Mouse (Mus musculus) stomach, embryonic 14.5 days (tissue): ENCODE measurements around the gene Scfd2. TPM values are rescaled to one million over a fixed set of nuclear protein-coding genes. Genes with fewer than 3 reads are reported as not detected.

Experiments used
- ATAC-seq: fragments of 200-750 bp; cut with Nextera tagmentation; 2 replicates; pipeline ENCODE4 v1.8.0; 2017; ENCODE audit warnings: low read depth, moderate TSS enrichment; ENCODE audit not compliant: insufficient number of reproducible peaks, insufficient read depth, low FRiP score
- H3K27ac ChIP-seq: fragments of 300-500 bp; sonication (generic); 2 replicates; pipeline ENCODE4 v1.5.1; 2014; ENCODE audit warnings: mild to moderate bottlenecking, low read length, moderate library complexity, mixed read lengths
- H3K27me3 ChIP-seq: fragments of 300-500 bp; sonication (generic); 2 replicates; pipeline ENCODE4 v1.6.1; 2014; ENCODE audit warnings: low read length, control low read depth, mixed read lengths; ENCODE audit not compliant: control insufficient read depth, insufficient read depth
- H3K36me3 ChIP-seq: fragments of 300-500 bp; sonication (generic); 2 replicates; pipeline ENCODE4 v1.6.1; 2014; ENCODE audit warnings: mild to moderate bottlenecking, control low read depth, low read length, moderate library complexity, mixed read lengths; ENCODE audit not compliant: control insufficient read depth, insufficient read depth
- H3K4me1 ChIP-seq: fragments of 300-500 bp; sonication (generic); 2 replicates; pipeline ENCODE4 v1.6.1; 2014; ENCODE audit warnings: low read length, control low read depth, mixed read lengths; ENCODE audit not compliant: control insufficient read depth, insufficient read depth
- H3K4me2 ChIP-seq: fragments of 300-500 bp; sonication (generic); replicated peaks from 2 replicates; pipeline ENCODE4 v1.6.1; 2014; ENCODE audit warnings: low read depth, low read length, control low read depth
- H3K4me3 ChIP-seq: fragments of 300-500 bp; sonication (generic); 2 replicates; pipeline ENCODE4 v1.5.1; 2014; ENCODE audit warnings: low read depth, low read length, control low read depth
- H3K9ac ChIP-seq: fragments of 300-500 bp; sonication (generic); replicated peaks from 2 replicates; pipeline ENCODE4 v1.6.1; 2014; ENCODE audit warnings: low read depth, mild to moderate bottlenecking, control low read depth, low read length, moderate library complexity, mixed read lengths
- H3K9me3 ChIP-seq: fragments of 300-500 bp; sonication (generic); 2 replicates; pipeline ENCODE4 v1.6.1; 2016; ENCODE audit warnings: low read depth, low read length, control low read depth; ENCODE audit not compliant: control insufficient read depth
- WGBS: fragments of 180-500 bp; shearing (Covaris S2); extraction: QIAGEN DNeasy Blood & Tissue Kit; methylation state at CpG from one replicate; pipeline ENCODE4 v1.1.7; 2014; 5-methylcytosine and 5-hydroxymethylcytosine counted together
- polyA plus RNA-seq: library from polyadenylated mRNA; unstranded; fragments of >200 nt; fragmentation: Nextera tagmentation; extraction: Ambion mirVana; gene quantifications from 2 replicates; pipeline ENCODE4 v1.2.1, GENCODE M21; 2014

Scfd2 gene
- polyA plus RNA-seq, 1 experiment from 2014 or later, result 15.0 TPM

- Histone ChIP-seq H3K9me3 (no peaks in the 10 kb centered on the region), H3K36me3 (no peaks in the 10 kb centered on the region), H3K4me3 (no peak overlapping the region), H3K27me3 (no peaks in the 10 kb centered on the region), H3K27ac (no peak overlapping the region), H3K4me2 (no peak overlapping the region), H3K9ac (no peak overlapping the region), H3K4me1 (peaks cover 8% of the 10 kb centered on the region)
- 78% methylated on average over 5 of the region's 5 CpGs for WGBS
- ATAC-seq, result no peak
These were observed 4.5 kb downstream of the Scfd2 start for GRCm38 (mm10) chr5:74527025-74527424.

- no peak overlapping the region for H3K4me2 ChIP-seq
- no peak for ATAC-seq
These were observed 19.9 kb downstream of the Scfd2 start for GRCm38 (mm10) chr5:74511686-74512085.

GRCm38 (mm10) chr5:74492705-74493104 is 38.9 kb downstream of the Scfd2 start:
- WGBS, result 84% methylated on average over 3 of the region's 3 CpGs

More at GRCm38 (mm10) chr5:74511686-74512085, 19.9 kb downstream of the Scfd2 start:
- Histone ChIP-seq H3K9ac (no peak overlapping the region), H3K36me3 (no peaks in the 10 kb centered on the region), H3K27ac (no peak overlapping the region), H3K27me3 (no peaks in the 10 kb centered on the region), H3K4me3 (no peak overlapping the region), H3K4me1 (no peaks in the 10 kb centered on the region), H3K9me3 (no peaks in the 10 kb centered on the region)

GRCm38 (mm10) chr5:74484646-74485045 is 46.9 kb downstream of the Scfd2 start:
- WGBS, result 90% methylated on average over 4 of the region's 4 CpGs
- no peaks in the 10 kb centered on the region for H3K9me3 ChIP-seq
- no peak overlapping the region for H3K27ac ChIP-seq
- H3K4me2 ChIP-seq, result no peak overlapping the region
- H3K27me3 ChIP-seq, result no peaks in the 10 kb centered on the region
- no peak overlapping the region for H3K9ac ChIP-seq
- H3K36me3 ChIP-seq, result no peaks in the 10 kb centered on the region
- no peak for ATAC-seq
- H3K4me3 ChIP-seq, result no peak overlapping the region
- H3K4me1 ChIP-seq, result peaks cover 3% of the 10 kb centered on the region

More at GRCm38 (mm10) chr5:74492705-74493104, 38.9 kb downstream of the Scfd2 start:
- no peaks in the 10 kb centered on the region for H3K4me1 ChIP-seq
- ATAC-seq, result no peak
- H3K36me3 ChIP-seq, result no peaks in the 10 kb centered on the region
- H3K4me2 ChIP-seq, result no peak overlapping the region
- H3K9me3 ChIP-seq, result no peaks in the 10 kb centered on the region
- H3K9ac ChIP-seq, result no peak overlapping the region
- H3K27ac ChIP-seq, result no peak overlapping the region
- no peaks in the 10 kb centered on the region for H3K27me3 ChIP-seq
- H3K4me3 ChIP-seq, result no peak overlapping the region

GRCm38 (mm10) chr5:74482633-74483032 is 48.9 kb downstream of the Scfd2 start:
- WGBS, result 72% methylated on average over 6 of the region's 6 CpGs
- Histone ChIP-seq H3K9me3 (no peaks in the 10 kb centered on the region), H3K27ac (no peak overlapping the region), H3K9ac (no peak overlapping the region), H3K4me2 (no peak overlapping the region), H3K36me3 (no peaks in the 10 kb centered on the region), H3K4me1 (peaks cover 10% of the 10 kb centered on the region), H3K27me3 (no peaks in the 10 kb centered on the region), H3K4me3 (no peak overlapping the region)
- ATAC-seq, result no peak

GRCm38 (mm10) chr5:74482034-74482433 is 49.5 kb downstream of the Scfd2 start:
- H3K27ac ChIP-seq, result no peak overlapping the region
- H3K9ac ChIP-seq, result no peak overlapping the region
- peaks cover 10% of the 10 kb centered on the region for H3K4me1 ChIP-seq
- no peak overlapping the region for H3K4me3 ChIP-seq
- no peak overlapping the region for H3K4me2 ChIP-seq
- ATAC-seq, result no peak
- WGBS, result 77% methylated on average over 3 of the region's 3 CpGs
- no peaks in the 10 kb centered on the region for H3K27me3 ChIP-seq
- H3K9me3 ChIP-seq, result no peaks in the 10 kb centered on the region
- no peaks in the 10 kb centered on the region for H3K36me3 ChIP-seq

- no peak for ATAC-seq
- WGBS, result 63% methylated on average over 4 of the region's 4 CpGs
- H3K27me3 ChIP-seq, result no peaks in the 10 kb centered on the region
- H3K9me3 ChIP-seq, result no peaks in the 10 kb centered on the region
- no peak overlapping the region for H3K27ac ChIP-seq
- H3K4me3 ChIP-seq, result no peak overlapping the region
- H3K4me1 ChIP-seq, result peaks cover 10% of the 10 kb centered on the region
- H3K36me3 ChIP-seq, result no peaks in the 10 kb centered on the region
- H3K4me2 ChIP-seq, result no peak overlapping the region
- no peak overlapping the region for H3K9ac ChIP-seq
These were observed 51.1 kb downstream of the Scfd2 start for GRCm38 (mm10) chr5:74480409-74480808.

GRCm38 (mm10) chr5:74479947-74480346 is 51.6 kb downstream of the Scfd2 start:
- H3K36me3 ChIP-seq, result no peaks in the 10 kb centered on the region
- peaks cover 10% of the 10 kb centered on the region for H3K4me1 ChIP-seq
- H3K27ac ChIP-seq, result no peak overlapping the region; the same call in 1 of the 2 replicates
- no peaks in the 10 kb centered on the region for H3K27me3 ChIP-seq
- ATAC-seq, result no peak
- 41% methylated on average over 4 of the region's 4 CpGs for WGBS
- no peak overlapping the region for H3K4me2 ChIP-seq
- no peak overlapping the region for H3K4me3 ChIP-seq
- no peaks in the 10 kb centered on the region for H3K9me3 ChIP-seq
- H3K9ac ChIP-seq, result no peak overlapping the region

GRCm38 (mm10) chr5:74479157-74479556 is 52.4 kb downstream of the Scfd2 start:
- no peak overlapping the region for H3K4me2 ChIP-seq
- no peak overlapping the region; the same call in 1 of the 2 replicates for H3K27ac ChIP-seq
- no peak for ATAC-seq
- H3K4me3 ChIP-seq, result no peak overlapping the region
- no peaks in the 10 kb centered on the region for H3K9me3 ChIP-seq
- no peak overlapping the region for H3K9ac ChIP-seq
- WGBS, result 49% methylated on average over 5 of the region's 5 CpGs
- no peaks in the 10 kb centered on the region for H3K36me3 ChIP-seq
- no peaks in the 10 kb centered on the region for H3K27me3 ChIP-seq
- peaks cover 10% of the 10 kb centered on the region for H3K4me1 ChIP-seq
